Mouse (Mus musculus) cerebellum, adult 11-12 months (tissue): Measurements from ENCODE around the gene Egflam.

ENCODE experiments used
- DNase-seq: peaks from one replicate; pipeline ENCODE4 v3.0.0; 2022

Gene Egflam

DNA sequence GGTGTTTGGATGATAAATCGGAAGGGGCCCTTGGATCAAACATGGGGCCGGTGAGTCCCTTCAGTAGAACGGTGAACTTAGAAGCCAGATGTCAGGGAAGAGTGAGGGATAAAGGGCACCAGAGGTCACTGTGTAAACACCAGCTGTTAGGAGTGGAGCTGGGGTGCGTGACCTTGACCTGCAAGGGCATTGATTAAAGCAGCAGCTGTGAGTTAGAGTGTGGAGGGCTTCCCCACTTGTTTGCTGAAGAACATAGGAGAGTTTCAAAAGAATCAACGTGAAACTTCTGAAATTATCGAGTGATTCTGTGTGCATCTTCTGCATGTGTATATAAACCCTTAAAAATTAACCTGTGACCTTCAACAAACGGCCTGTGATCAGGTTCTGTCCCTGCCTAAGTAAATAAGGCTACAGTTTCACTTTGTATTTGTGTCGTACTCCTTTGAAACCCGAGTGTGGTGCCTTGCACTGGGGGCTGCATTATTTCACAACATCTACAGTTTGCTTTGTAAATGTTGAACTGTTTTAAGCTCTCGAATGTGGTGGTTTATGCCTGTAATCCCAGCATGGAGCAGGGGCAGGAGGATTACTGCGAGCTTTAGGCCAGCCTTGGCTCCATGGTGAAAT is 230.2 kb downstream of the Egflam start:
- DNase-seq = no peak

DNA sequence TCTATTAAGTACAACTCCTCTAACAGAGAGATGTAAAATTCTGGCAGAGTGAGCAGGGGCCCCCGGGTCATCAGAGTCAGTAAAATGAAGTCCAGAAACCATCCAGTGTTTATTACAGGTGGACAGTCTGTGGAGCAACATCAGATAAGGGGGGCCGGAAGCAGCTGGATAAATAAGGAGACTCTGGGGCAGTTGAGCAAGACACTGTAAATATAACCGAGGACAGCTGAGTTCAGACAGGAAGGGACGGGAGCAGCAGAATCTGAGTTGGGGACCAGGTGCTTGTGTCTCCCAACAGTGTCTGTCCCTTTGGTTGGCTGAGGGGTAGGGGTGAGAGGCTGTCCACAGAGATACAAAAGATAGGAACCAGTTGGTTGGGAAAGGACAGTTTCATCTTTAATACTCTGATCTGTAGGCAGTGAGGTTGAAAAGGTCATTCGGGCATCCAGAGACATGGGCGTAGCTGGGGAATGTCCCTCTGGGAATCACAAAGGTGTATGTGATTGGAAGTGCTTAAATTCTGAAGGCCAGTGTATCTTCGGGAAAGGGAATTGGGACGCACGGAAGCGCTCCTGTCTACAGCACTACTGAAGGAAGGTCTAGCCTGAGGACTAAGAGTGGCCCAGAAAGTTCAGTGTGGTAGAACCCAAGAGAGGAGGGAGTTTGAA is 230.8 kb downstream of the Egflam start:
- DNase-seq = no peak

DNA sequence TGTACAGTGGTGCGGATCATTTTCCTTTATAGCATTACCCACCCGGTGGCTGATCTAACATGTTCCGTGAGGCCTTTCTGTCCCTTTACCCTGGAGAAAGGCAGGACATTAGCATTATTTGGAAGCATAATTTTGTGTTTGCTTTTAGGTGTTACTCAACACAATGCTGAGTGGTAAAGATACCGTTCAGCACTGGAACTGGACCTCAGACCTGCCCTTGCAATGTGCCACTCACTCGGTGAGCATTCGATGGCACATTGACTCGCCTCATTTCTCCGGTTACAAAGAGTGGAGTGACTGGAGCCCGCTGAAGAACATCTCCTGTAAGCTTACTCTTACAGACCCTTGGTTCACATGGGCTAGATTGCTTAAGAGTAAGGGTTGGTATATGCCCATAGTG is 231.5 kb downstream of the Egflam start:
- DNase-seq = no peak

DNA sequence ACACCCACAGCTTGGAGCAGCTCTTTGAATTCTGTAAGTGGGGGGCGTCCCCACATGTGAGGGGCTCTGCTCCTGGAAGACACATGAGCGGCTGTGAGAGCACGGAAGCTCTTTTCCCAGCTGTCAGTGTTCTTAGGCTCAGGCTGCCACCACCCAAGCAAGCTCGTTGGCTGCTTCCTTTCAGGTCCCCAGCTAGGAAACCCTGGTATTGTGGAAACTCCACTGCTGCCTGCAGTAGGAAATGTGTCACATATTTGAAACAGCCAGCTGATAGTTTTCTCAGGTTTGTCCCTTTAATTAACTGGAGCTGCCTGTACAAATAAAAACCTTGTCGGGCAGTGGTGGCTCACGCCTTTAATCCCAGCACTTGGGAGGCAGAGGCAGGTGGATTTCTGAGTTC is 234.3 kb downstream of the Egflam start:
- no peak for DNase-seq

DNA sequence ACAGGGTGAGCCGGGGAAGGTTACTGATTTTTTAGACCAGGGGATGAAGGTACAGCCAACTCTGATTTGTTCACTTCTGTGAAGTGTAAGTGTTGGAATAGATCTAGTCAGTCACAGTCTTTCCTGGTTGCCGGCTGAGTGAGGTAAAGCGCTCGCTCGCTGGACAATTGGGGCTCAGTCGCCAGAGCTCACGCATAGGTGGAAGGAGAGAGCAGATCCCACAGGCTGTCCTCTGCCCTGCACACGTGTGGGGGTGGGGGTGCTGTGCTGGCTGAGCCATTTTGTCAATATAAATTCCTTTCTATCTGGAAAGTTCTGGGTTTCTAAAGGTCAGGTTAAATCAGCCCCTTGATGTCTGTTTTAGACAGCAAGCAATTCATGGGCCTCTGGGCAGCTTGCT is 237.9 kb downstream of the Egflam start:
- DNase-seq = no peak

DNA sequence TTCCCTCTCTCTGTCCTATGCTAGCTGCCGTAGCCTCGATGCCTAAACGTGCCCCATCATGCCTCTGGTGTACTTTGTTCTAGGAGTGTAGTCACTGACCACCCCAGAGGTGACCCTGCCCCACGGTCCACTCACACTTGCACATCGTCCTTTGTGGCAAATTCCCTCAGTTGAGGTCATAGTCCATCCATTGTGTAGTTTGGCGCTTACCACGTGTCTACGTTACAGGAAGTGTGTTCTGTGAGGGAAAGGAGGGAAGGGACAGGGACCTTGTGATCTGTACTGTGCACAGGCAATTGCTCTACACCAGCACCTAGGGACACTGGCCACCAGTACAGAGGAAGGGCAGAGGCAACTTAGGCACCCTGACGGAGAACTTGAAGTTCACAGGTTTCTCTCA is 238.3 kb downstream of the Egflam start:
- no peak for DNase-seq

DNA sequence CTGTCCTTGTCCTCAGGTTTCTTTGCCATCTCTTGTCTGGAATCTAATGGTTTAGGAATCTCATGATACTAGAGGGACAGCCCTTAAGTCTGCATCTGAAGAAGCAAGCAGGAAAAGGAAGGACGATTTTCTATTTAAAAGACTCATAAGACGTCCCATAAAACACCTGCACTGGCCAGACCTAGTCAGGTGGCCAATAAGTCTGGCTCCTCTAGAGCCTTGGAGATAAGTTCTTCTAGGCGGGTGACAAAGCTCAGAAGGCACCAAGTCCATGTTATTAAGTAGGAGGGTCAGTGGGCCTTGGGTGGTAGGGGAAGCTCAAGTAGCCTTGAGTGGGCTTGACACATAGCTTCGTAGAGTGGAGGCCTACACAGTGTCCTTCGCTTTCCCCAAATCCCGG is 240.5 kb downstream of the Egflam start:
- DNase-seq = no peak
